Mouse (Mus musculus): Measurements from ENCODE around the gene Enam. TPM values are rescaled to one million over a fixed set of nuclear protein-coding genes. Genes with fewer than 3 reads are reported as not detected.

Enam gene
- total and polyA plus RNA-seq, 3 experiments, result 0.04 to 0.09 TPM; not detected in 1

- Histone ChIP-seq H3K4me2 (ENCODE audit: insufficient read depth, low read depth, poor library complexity, severe bottlenecking) (peak within 1 kb of the TSS; percentile 51; the same call in 1 of the 2 replicates), H3K4me3 (replicated peaks in 1 of 3; ENCODE audit: low read depth in 2 of 3, low read length in 2 of 3, poor library complexity in 1 of 3) (peak within 1 kb of the TSS; percentile 28 to 60 (median 52)), H3K4me1 (ENCODE audit: control insufficient read depth in 1 of 2, insufficient read depth in 2 of 2) (peaks cover 6 to 53% of the 10 kb centered on the region in 2 experiments; a peak in 2 of 4 replicates), H3K79me2 (replicated peaks; ENCODE audit: control insufficient read depth, extremely low read depth, insufficient read depth, poor library complexity, severe bottlenecking) (peaks cover 18% of the 10 kb centered on the region), H3K36me3 (replicated peaks in 1 of 2; ENCODE audit: control insufficient read depth in 1 of 2, insufficient read depth in 1 of 2, low read length in 1 of 2) (peaks cover 0 to 3% of the 10 kb centered on the region in 2 experiments), H3K27ac (ENCODE audit: insufficient read depth, low read depth) (peak within 1 kb of the TSS; percentile 59), H3K9ac (ENCODE audit: insufficient read depth, low read depth) (peak within 1 kb of the TSS; percentile 73), H3K9me3 (replicated peaks; ENCODE audit: low read length) (no peaks in the 10 kb centered on the region), H3K27me3 (replicated peaks) (no peaks in the 10 kb centered on the region)
- TF ChIP-seq MAX (IDR thresholded peaks at IDR 0.05; ENCODE audit: low read length), result peak; percentile 94
- TF ChIP-seq CHD1 (IDR thresholded peaks at IDR 0.05; ENCODE audit: low read depth, low read length), result no peak
- TF ChIP-seq JUND (conservative IDR thresholded peaks at IDR 0.05; ENCODE audit: low read depth, low read length), result peak; percentile 48; the same call in 1 of the 2 replicates
- TF ChIP-seq ZMIZ1 (IDR thresholded peaks at IDR 0.05; ENCODE audit: low read depth, low read length), result 0 out of 2 replicates have a peak, but pooled peaks have one; percentile 39
- TF ChIP-seq TCF12 (IDR thresholded peaks at IDR 0.05; ENCODE audit: low read depth, low read length), result peak; percentile 61; the same call in 1 of the 2 replicates
- no peak for TF ChIP-seq MAZ (IDR thresholded peaks at IDR 0.05; ENCODE audit: low read depth, low read length)
- TF ChIP-seq BHLHE40 (IDR thresholded peaks at IDR 0.05; ENCODE audit: low read depth, low read length), result peak; percentile 50
- TF ChIP-seq PAX5 (IDR thresholded peaks at IDR 0.05; ENCODE audit: low read length), result no peak
- TF ChIP-seq POLR2A (IDR thresholded peaks at IDR 0.05; ENCODE audit: low read depth, low read length), result peak; percentile 58
- TF ChIP-seq RCOR1 (conservative IDR thresholded peaks at IDR 0.05; ENCODE audit: low read depth, low read length), result 0 out of 2 replicates have a peak, but pooled peaks have one; percentile 19
- TF ChIP-seq ZC3H11A (IDR thresholded peaks at IDR 0.05; ENCODE audit: low read depth, low read length), result no peak
- TF ChIP-seq MYC (IDR thresholded peaks at IDR 0.05; ENCODE audit: low read depth, low read length), result peak; percentile 91
- peak; percentile 56 for TF ChIP-seq ETS1 (conservative IDR thresholded peaks at IDR 0.05; ENCODE audit: low read depth, low read length)
- peak; percentile 25; the same call in 1 of the 2 replicates for TF ChIP-seq SIN3A (IDR thresholded peaks at IDR 0.05; ENCODE audit: low read length)
- peak; percentile 53 for TF ChIP-seq EP300 (IDR thresholded peaks at IDR 0.05; ENCODE audit: low read length)
- TF ChIP-seq IRF4 (IDR thresholded peaks at IDR 0.05; ENCODE audit: low read depth, low read length), result peak; percentile 31; the same call in 1 of the 2 replicates
- no peak for TF ChIP-seq JUN (IDR thresholded peaks at IDR 0.05; ENCODE audit: insufficient read depth, low read depth, low read length)
- peak; percentile 79 for TF ChIP-seq TBP (conservative IDR thresholded peaks at IDR 0.05; ENCODE audit: low read depth, low read length)
- TF ChIP-seq NRF1 (IDR thresholded peaks at IDR 0.05; ENCODE audit: low read depth, low read length), result no peak
- peak; percentile 48; the same call in 1 of the 2 replicates for TF ChIP-seq MXI1 (IDR thresholded peaks at IDR 0.05; ENCODE audit: low read depth, low read length)
- peak; percentile 84 for TF ChIP-seq MEF2A (IDR thresholded peaks at IDR 0.05; ENCODE audit: borderline replicate concordance, low read depth, low read length)
- in situ Hi-C loops (cut with MboI; ENCODE audit: low pct_ligation_motif_present, low pct_unique_long_range_greater_than_20kb, low sequenced_read_pairs) (no loop called here), dilution Hi-C loops (cut with MboI; ENCODE audit: extremely low pct_ligation_motif_present, extremely low pct_unique_long_range_greater_than_20kb, low sequenced_read_pairs) (no loop called here)
- DNase-seq (ENCODE audit: extremely low read depth), result peak; percentile 59
These were observed 39.9 kb downstream of the Enam start, which contains the start of gene Jchain for GRCm38 (mm10) chr5:88527657-88528056. Gene Jchain, minus strand, starts transcription at chr5:88527891.
